Mouse (Mus musculus): ENCODE measurements around the gene Psap.

The Psap gene

DNA sequence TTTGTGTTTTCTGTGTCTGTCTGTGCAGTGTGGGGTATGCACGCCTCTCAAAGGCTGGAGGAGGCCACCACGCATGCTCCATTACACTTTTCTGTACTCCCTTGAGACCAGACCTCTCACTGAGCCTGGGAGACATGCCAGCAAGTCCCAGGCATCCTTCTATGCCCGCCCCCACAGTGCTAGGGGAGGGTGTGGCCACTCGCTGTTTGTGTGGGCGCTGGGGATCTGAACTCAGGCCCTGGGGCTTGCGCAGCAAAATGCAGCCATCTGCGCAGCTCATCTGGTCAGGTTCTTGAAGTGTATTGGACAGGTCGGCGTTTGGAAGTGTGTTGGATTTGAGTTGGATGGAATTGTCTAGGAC lies 2.5 kb downstream of the Psap start:
- TF ChIP-seq GATA4 (IDR thresholded peaks at IDR 0.05; ENCODE audit: insufficient replicate concordance, low read length) = no peak

DNA sequence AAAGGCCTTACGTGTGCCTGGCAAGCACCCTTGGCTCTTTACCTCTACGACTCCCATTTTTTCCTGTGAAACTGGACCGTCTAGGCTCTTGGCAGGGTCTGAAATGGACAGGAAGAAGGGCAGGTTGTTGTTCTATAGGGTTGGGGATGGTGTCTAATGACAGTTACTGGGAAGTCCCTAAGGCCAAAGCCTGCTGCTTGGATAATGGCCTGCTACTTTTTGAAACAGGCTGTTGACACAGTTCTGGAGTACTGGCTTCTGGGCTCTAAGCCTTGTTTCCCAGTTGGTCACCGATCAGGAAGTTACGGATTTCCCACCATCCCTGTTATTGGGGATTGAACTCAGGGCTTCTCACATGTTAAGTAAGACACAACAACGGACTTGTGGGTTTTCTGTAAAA lies 2.9 kb downstream of the Psap start:
- TF ChIP-seq GATA4 (IDR thresholded peaks at IDR 0.05; ENCODE audit: insufficient replicate concordance, low read length) = no peak

- TF ChIP-seq GATA4 (IDR thresholded peaks at IDR 0.05; ENCODE audit: insufficient replicate concordance, low read length) = no peak
These were observed 4.2 kb downstream of the Psap start for GRCm38 (mm10) chr10:60281571-60282050.

DNA sequence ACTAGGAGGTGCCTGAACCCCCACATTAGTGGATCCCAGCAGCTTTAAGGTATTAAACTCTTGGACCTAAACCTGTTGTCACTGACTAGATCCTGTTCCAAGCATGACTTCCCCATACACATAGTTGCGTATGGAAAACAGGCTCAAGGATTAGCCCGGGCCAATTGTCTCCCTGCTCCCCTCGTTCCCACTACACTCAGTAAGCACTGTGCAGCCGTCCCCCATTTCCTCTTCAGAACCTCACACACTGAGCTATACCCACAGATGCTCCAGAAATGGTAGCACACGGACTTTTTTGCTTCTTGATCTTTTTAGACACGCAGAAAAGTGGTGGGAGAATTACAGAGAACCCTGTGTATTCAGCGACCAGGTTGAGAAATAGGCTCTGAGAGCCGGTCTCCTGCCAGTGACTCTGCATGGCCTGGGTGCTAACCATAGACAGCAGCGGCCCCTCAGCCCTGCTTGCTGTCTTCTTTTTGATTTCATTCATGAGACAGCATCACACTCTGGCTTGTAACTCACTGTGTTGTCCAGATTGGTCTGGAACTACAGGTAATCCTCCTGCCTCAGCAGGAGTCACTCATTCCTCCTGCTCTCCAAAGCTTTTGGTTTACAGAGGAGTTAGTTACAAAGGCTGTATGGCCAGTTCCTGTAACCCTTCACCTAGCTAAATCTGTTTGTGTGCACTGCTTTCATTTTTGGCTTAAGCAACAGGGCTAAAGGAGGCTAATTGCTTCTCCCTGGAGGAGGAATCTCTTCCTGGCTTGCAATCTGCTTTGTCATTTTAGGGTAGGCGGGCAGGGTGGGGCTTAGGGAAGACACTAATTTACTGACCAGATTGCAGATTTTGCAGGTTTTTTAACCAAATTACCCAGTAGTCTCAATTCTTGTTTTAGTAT lies 4.9 kb downstream of the Psap start:
- TF ChIP-seq GATA4 (IDR thresholded peaks at IDR 0.05; ENCODE audit: insufficient replicate concordance, low read length) = no peak

- no peak for TF ChIP-seq GATA4 (IDR thresholded peaks at IDR 0.05; ENCODE audit: insufficient replicate concordance, low read length)
These were observed 6.8 kb downstream of the Psap start for GRCm38 (mm10) chr10:60284248-60284647.

DNA sequence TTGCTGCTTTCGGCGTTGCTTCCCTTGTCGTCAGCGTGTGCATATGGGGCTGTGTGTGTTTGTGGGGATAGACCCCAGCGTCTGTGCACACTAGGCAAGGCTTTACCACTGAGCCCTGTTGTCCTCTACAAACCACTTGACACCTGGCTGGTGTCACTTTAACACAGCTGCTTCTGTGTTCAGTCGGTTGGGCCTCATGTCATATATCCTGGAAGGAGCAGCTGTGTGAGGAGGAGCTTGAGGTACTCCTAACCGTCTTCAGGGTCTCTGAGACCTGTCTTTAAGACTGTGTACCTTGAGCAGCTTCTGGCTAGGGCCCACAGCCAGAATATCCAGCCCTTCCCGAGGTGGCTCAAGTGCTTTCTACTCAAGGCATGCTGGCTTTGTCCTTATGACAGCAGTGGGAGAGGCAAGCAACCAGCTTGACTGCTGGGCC lies 7.3 kb downstream of the Psap start:
- TF ChIP-seq GATA4 (IDR thresholded peaks at IDR 0.05; ENCODE audit: insufficient replicate concordance, low read length) = no peak

GRCm38 (mm10) chr10:60285183-60285582 lies 7.8 kb downstream of the Psap start:
- TF ChIP-seq GATA4 (IDR thresholded peaks at IDR 0.05; ENCODE audit: insufficient replicate concordance, low read length) = no peak

DNA sequence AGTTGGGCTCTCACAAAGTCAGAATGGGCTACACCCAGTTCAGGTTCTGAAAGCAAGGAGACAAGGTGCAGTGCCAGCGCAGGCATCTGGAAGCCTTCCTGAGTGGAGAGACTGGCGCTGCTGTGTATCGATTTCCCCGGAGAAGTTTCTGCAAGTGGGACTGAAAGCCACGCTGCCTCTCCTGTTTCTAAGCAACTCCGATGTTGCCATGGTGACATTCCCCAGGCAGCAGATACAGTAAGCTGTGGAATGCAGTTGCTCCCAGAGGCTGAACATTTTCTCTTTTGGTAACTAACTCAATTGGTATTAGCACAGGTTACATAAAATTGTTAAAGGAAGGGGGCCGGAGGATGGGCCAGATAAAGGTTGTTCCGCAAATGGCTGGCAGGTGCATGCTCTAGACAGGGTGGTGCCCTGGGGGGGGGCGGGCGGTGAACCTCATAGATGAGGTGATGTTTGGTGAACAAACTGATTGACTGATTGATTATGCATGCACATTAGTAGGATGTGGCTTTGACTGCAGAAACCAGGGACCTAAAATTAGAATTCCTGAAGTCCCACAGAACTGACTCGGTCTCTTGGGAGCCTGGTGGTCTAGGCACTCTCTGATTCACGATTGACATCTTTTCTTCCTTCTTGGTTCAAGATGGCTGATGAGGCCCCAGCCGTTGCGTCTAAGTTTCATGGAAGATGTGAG lies 8.4 kb downstream of the Psap start:
- no peak for TF ChIP-seq GATA4 (IDR thresholded peaks at IDR 0.05; ENCODE audit: insufficient replicate concordance, low read length)

- no peak for TF ChIP-seq GATA4 (IDR thresholded peaks at IDR 0.05; ENCODE audit: insufficient replicate concordance, low read length)
These were observed 9.1 kb downstream of the Psap start for GRCm38 (mm10) chr10:60286546-60286945.

DNA sequence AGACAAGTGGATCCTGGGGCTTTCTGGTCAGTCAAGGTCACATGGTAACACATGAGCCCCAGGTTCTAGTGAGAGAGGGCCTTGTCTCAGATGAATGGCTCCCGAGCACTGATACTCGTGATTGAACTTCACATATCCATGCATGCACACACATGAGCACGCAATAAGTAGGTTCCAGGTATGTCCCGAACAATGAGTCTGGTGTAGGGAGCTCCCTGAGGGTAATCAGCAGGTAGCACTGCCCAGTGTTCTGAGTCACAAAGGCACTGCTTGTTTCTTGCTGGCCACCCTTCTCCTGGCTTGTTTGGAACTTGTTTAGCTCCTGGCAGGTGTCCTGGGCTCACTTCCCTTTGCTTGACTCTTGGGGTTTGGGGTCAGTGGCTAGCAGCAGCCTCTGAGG lies 9.7 kb downstream of the Psap start:
- TF ChIP-seq GATA4 (IDR thresholded peaks at IDR 0.05; ENCODE audit: insufficient replicate concordance, low read length) = no peak

- no peak for TF ChIP-seq GATA4 (IDR thresholded peaks at IDR 0.05; ENCODE audit: insufficient replicate concordance, low read length)
These were observed 10.3 kb downstream of the Psap start for GRCm38 (mm10) chr10:60287726-60288125.

DNA sequence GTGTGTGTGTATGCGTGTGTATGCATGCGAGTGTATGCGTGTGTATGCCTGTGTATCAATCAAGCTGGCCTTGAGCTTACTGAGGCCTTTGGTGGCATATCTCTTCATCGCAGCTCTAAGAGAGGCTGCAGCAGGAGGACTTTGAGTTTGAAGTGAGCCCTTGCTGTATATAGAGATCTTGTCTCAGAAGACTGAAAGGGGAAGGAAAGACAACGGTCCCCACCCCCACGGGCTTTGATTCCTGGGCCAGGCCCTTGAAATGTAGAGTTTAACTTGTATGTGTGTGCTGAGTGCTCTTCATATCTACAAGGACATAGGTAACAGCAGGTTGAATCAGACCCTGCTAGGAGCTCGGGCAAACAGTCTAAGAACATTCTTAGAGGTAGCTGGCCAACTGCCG lies 11.8 kb downstream of the Psap start:
- TF ChIP-seq GATA4 (IDR thresholded peaks at IDR 0.05; ENCODE audit: insufficient replicate concordance, low read length) = no peak

DNA sequence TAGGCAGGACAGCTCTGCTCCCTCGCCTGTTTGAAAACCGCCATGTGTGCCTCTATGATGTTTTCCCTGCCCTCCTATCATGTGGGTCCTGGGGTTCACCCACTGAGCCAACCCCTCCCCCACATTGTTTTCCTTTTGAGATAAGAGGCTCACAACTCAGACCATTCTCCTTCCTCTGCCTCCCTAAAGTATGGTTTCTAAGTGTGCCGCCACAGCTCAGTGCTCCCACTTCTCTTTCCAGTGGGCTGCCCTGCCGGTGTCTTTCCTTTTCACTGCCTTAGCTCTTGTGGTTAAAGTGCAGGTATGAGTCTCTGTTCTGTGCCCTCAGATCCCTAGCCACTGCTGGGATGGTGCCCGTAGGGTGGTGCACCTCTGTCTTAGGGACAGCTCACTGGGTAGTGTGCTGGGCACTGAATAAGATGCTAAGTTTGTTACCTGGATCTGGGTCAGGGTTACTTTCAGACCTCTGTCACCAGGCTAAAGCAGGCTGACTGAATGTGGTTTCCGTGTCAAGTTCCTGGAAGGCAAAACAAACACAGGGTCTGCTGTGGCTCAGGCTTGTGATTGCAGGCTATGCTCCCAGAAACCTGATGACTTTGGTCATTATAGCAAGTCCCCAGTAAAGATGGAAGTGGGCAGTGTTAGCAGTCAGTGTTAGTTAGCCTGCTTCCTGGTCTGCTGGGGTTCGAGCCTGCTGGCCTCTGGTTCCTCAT lies 12.8 kb downstream of the Psap start:
- TF ChIP-seq GATA4 (IDR thresholded peaks at IDR 0.05; ENCODE audit: insufficient replicate concordance, low read length) = peak; percentile 16; the same call in 1 of the 2 replicates

DNA sequence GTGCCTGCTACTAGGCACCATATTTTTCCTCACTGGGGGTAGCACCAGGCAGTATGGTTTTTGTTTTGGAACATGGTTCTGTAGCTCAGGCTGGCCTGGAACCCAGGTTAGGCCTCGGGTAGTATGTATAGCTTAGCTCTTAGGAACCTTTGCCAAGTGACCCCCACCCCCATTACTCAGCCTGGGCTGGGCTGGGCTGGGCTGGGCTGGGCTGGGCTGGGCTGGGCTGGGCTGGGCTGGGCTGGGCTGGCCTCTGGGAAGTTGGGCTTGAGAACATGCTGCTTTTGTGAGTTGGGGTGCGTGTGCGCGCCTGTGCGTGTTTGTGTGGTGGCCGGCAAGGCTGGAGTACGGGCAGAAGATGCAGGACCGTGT lies 13.3 kb downstream of the Psap start:
- no peak for TF ChIP-seq GATA4 (IDR thresholded peaks at IDR 0.05; ENCODE audit: insufficient replicate concordance, low read length)

- TF ChIP-seq GATA4 (IDR thresholded peaks at IDR 0.05; ENCODE audit: insufficient replicate concordance, low read length) = peak; percentile 47; the same call in 1 of the 2 replicates
These were observed 14.8 kb downstream of the Psap start for GRCm38 (mm10) chr10:60292209-60292608.

DNA sequence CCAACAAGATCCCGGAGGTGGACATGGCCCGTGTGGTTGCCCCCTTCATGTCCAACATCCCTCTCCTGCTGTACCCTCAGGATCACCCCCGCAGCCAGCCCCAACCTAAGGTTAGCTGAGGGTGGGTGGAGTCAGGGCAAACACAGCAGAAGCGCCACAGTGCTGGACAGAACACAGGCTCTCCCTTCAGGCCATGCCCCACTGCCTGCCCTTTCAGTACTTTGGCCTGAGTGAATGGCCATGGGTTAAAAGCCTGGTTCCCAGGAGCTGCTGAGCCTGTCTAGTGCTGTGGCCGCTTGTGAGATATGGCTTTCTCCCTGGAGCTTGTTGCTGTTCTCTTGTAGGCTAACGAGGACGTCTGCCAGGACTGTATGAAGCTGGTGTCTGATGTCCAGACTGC lies 17.2 kb downstream of the Psap start:
- TF ChIP-seq GATA4 (IDR thresholded peaks at IDR 0.05; ENCODE audit: insufficient replicate concordance, low read length) = no peak
